Mouse (Mus musculus) lung, adult 2 months (tissue): ENCODE data around the gene Sh3kbp1. TPM values are rescaled to one million over a fixed set of nuclear protein-coding genes. Genes with fewer than 3 reads are reported as not detected.

Source experiments
- DNase-seq: peaks from one replicate; pipeline ENCODE4 v3.0.0; 2022
- H3K4me1 ChIP-seq: fragments of 200-500 bp; 2 replicates; pipeline ENCODE4 v1.6.1; 2011; ENCODE audit warnings: low read length; ENCODE audit not compliant: control insufficient read depth, insufficient read depth
- H3K4me3 ChIP-seq: fragments of 200-500 bp; replicated peaks from 2 replicates; pipeline ENCODE3; 2011; ENCODE audit warnings: low read depth, mild to moderate bottlenecking, control low read depth, low read length; ENCODE audit errors: extremely low read depth
- CTCF ChIP-seq: fragments of 200-500 bp; IDR thresholded peaks from 2 replicates; pipeline ENCODE4 v1.5.1; 2011; ENCODE audit warnings: mild to moderate bottlenecking, low read length, control low read depth; ENCODE audit not compliant: insufficient read depth
- POLR2A ChIP-seq: fragments of 200-500 bp; IDR thresholded peaks from 2 replicates; pipeline ENCODE4 v1.6.1; 2011; ENCODE audit warnings: low read depth, mild to moderate bottlenecking, control low read depth, low read length, borderline replicate concordance; ENCODE audit errors: extremely low read depth
- WGBS: fragments of 180-500 bp; shearing (Covaris S2); methylation state at CpG from one replicate; pipeline ENCODE4 v1.1.7; 2018; 5-methylcytosine and 5-hydroxymethylcytosine counted together
- polyA plus RNA-seq: library from polyadenylated mRNA; depleted of rRNA; stranded (reverse); fragments of >200 nt; gene quantifications from 2 replicates; pipeline ENCODE4 v1.2.3, GENCODE M21; 2012

Sh3kbp1 gene
- polyA plus RNA-seq, 1 experiment, result 16.5 TPM

DNA sequence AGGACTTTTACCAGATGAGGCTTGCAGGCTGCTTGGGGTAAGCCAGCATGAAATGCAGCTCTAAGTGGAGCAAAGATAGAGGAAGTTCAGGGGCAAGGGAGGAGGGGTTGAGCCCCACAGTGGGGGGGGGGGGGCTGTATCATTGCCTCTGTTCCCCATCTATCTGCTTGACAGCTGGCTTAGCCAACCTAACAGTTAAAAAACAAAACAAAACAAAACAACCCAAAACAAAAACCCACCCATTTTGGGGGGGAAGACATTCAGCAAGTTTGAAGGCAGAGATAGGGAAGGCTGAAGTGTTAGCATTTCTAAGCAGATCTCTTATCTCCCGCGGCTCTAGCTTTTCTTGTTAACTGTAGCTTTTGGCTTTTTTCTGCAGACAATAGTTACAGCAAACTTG lies 49.2 kb downstream of the Sh3kbp1 start:
- no peak for DNase-seq
- no peaks in the 10 kb centered on the region; the same call in 1 of the 2 replicates for H3K4me1 ChIP-seq
- WGBS, result 34% methylated on average over 2 of the region's 2 CpGs
- no peak overlapping the region for H3K4me3 ChIP-seq
- TF ChIP-seq POLR2A, result no peak
- TF ChIP-seq CTCF, result no peak

DNA sequence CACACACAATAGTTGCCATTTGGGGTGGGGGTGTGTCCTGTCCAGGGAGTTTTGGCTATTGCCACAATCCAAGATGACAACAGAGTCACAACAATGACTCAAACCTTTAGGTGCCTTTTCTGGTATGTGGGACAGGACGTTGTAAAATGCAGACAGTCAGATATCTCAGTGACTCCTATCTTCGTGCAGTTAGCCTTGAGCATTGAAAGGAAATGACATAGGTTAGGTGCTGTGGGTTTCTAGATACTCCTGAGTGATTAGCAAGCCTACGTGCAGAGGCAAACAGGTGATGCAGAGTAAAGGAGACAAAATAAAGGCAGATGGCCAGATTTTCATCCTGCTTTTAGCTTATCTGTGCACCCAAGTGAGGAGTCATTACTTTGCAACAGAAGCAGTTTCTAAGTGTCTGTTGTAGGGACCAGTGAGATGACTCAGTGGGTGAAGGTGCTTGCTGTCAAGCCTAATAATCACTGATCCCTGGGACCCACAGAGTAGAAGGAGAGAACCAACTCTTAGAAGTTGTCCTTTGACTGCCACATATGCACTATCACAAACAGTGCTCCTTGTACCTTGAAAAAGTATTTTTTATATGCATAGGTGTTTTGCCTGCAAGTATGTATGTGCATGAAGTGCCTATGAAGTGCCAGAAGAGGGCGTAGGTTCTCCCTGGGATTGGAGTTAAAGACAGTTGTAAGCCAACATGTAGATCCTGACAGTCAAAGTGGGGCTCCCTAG lies 50.7 kb downstream of the Sh3kbp1 start:
- no peak for DNase-seq
- TF ChIP-seq CTCF (no peak), POLR2A (no peak)
- WGBS, result 55% methylated on average over 4 of the region's 4 CpGs
- Histone ChIP-seq H3K4me3 (no peak overlapping the region), H3K4me1 (no peaks in the 10 kb centered on the region; the same call in 1 of the 2 replicates)

DNA sequence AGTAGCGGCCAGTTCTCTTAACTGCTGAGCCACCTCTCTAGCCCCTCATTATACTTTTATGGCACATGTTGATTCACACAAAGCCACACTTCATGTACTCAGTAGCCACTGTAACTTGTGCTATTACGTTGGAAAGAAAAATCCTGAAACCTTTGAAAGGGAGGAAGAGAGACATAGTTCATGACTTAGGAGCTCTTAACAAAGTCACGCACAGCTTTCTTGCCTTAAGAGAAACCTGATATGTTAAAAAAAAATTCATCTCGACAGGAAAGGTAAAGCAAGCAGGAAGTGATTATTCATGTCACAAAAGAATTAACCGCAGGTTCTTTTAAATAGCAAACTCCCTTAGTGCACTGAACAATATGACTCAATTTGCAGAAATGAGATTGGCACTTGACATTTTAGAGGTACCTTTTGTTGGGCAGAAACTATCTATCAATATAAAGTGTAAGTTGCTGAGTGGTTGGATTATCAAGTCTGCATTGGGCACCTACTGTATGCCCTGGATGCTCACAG lies 51.3 kb downstream of the Sh3kbp1 start:
- WGBS, result 67% methylated on average over 5 of the region's 5 CpGs
- TF ChIP-seq POLR2A, result no peak
- no peak for TF ChIP-seq CTCF
- no peak overlapping the region for H3K4me3 ChIP-seq
- H3K4me1 ChIP-seq, result no peaks in the 10 kb centered on the region; the same call in 1 of the 2 replicates
- no peak for DNase-seq

DNA sequence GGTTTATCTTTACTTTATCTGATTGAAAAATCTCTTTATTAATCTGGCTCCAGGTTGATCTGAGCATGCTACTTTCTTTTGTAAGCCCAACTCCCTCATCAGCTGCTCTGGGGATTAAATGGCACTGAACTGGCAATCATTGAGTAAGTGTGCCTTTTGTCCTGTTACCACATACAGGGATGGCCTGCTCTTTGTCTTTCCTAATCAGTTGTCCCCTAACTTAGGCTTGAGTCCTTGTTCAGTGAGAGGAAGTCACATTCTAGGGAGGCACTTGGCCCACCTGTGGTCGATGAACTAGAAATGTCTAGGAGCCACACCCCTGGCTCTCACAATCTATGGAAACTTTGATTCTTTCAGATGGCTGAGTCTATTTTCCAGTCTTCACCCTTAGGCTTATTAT lies 58.4 kb downstream of the Sh3kbp1 start:
- TF ChIP-seq POLR2A (no peak), CTCF (no peak)
- DNase-seq, result no peak
- 58% methylated on average over 1 of the region's 1 CpGs for WGBS
- H3K4me1 ChIP-seq, result no peaks in the 10 kb centered on the region
- no peak overlapping the region for H3K4me3 ChIP-seq

DNA sequence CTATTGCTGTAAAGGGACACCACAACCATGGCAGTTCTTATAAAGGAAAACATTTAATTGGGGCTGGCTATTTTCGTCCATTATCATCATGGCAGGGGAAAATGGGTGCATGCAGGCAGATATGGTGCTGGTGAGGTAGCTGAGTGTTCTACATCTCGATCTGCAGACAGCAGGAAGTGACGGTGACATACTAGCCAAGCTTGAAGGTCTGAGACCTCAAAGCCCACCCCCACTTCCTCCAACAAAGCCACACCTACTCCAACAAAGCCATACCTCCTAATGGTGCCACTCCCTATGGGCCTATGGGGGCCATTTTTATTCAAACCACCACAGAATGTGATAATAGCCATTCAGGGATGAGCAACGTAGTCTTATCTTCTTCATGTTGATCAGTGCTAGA lies 59.8 kb downstream of the Sh3kbp1 start:
- no peaks in the 10 kb centered on the region for H3K4me1 ChIP-seq
- no peak for DNase-seq
- H3K4me3 ChIP-seq, result no peak overlapping the region
- 65% methylated on average over 4 of the region's 4 CpGs for WGBS
- TF ChIP-seq POLR2A (no peak), CTCF (no peak)

DNA sequence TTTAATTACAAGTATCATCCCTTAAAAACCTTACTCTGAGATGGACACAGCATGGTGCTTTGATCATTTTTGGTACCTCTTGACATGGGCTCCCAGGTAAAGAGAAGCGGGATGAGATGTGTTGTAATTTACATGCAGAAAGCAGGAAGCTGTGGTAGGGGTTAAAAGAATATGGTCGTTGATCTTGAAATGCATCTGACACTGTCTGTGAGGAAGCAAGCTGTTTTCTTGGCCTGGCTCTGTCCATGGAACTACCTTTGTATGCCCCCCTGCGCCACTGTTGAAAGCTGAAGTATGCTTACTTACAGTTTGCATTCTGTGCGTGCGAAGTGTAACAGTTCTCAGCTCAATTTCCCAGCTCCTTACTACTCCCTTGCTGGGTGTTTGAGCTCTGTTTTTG lies 61.6 kb downstream of the Sh3kbp1 start:
- H3K4me3 ChIP-seq, result no peak overlapping the region
- DNase-seq, result no peak
- TF ChIP-seq POLR2A, result no peak
- no peak for TF ChIP-seq CTCF
- WGBS, result 78% methylated on average over 5 of the region's 5 CpGs
- H3K4me1 ChIP-seq, result no peaks in the 10 kb centered on the region

DNA sequence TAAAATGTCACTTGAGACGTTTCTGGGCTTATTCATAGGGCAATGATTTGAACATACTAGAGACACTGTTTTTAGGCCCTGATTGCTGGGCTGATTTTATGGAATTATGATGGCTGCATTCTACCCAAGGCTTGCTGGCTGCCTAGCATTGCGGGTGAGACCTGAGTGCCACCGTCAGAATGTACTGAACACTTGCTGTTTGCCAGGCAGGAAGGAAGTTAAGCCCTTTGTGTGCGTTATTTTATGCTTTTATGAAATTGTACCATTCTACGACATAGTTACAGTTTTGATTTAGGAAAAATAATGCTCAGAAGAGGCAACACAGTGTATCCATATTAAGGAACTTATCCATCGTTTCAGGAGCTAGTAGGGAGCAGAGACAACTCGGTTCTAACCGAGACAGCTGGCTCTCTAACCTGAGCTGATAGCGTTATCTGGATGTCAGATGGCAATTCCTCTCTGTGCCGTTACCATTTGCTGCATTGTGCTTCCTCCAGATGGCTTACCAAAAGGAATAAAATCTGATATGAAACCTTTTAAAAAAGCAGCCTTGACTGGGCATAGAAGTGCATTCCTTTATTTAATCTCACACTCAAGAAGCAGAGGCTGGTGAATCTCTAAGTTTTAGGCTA lies 62.8 kb downstream of the Sh3kbp1 start:
- Histone ChIP-seq H3K4me3 (no peak overlapping the region), H3K4me1 (no peaks in the 10 kb centered on the region)
- WGBS, result 65% methylated on average over 10 of the region's 10 CpGs
- no peak for DNase-seq
- no peak for TF ChIP-seq POLR2A
- no peak for TF ChIP-seq CTCF

DNA sequence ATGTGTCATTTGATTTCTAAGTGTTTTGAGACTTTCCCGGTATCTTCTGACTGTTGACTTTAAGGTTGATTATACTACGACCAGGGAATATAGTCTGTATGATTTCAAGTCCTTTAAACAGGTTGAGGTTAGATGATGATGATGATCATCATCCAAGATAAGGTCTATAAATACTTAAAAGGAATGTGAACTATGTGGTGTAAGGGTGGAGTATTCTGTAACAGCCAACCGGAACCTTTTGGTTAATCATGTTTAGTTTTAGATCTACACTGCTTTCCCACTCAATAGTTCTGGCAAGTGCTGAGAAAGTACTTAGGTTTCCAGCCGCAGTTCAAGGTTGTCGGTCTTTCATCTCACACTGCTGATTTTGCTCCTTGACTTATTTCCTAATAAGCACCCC lies 66.1 kb downstream of the Sh3kbp1 start:
- no peak overlapping the region for H3K4me3 ChIP-seq
- no peaks in the 10 kb centered on the region for H3K4me1 ChIP-seq
- DNase-seq, result no peak
- TF ChIP-seq POLR2A, result no peak
- no peak for TF ChIP-seq CTCF
- 66% methylated on average over 5 of the region's 5 CpGs for WGBS

DNA sequence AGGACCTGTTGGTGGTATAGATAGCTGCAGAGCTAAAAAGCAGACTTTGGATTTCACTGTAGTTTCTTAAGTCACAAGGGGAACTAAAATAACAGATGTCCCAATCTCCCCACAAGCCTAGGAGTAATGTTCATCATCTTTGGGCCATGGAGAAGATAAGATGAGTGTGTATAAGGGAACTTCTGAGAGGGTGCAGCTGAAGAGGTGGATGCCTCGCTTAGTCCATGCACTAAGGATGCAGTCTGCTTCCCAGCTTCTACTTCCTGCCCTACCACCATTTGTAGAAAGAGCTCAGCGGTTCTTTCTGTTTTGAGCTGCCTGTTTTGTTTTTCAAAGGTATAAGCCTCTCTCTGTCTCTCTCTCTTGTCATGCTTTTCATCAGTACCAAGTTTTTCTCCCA lies 69.5 kb downstream of the Sh3kbp1 start:
- Histone ChIP-seq H3K4me3 (no peak overlapping the region), H3K4me1 (no peaks in the 10 kb centered on the region)
- 44% methylated on average over 2 of the region's 2 CpGs for WGBS
- DNase-seq, result no peak
- TF ChIP-seq CTCF, result no peak
- no peak for TF ChIP-seq POLR2A

DNA sequence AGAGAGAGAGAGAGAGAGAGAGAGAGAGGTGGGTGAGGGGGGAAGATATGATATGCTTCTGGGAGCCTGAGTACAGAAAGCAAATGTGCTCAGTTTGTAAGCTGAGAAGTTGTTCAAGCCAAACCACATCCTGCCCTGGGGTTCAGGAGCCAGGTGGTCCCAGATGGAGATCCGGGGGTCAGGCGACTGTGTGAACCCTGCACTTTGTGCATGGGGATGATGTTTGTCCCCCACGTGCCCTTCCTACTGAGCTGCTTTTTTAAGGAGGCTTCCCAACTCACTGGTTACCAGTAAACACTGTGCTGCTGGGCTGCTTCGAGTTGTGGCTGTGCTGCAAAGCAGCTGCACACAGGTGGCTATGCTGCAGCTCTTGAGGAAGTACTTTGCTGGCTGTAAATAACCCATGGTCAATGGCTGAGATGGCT lies 70.0 kb downstream of the Sh3kbp1 start:
- WGBS, result 37% methylated on average over 4 of the region's 4 CpGs
- H3K4me3 ChIP-seq, result no peak overlapping the region
- H3K4me1 ChIP-seq, result no peaks in the 10 kb centered on the region
- DNase-seq, result no peak
- TF ChIP-seq CTCF (no peak), POLR2A (no peak)
